Mouse (Mus musculus) ES-E14 (cell line): ENCODE data around the gene Samd4.

Experiments used
- HCFC1 ChIP-seq: IDR thresholded peaks from 2 replicates; pipeline ENCODE4 v1.6.1; 2012; ENCODE audit warnings: low read length, inconsistent platforms, borderline replicate concordance; ENCODE audit not compliant: insufficient read depth
- MAFK ChIP-seq: IDR thresholded peaks from 2 replicates; pipeline ENCODE4 v1.6.1; 2014; ENCODE audit warnings: mild to moderate bottlenecking, low read depth, low read length, inconsistent platforms; ENCODE audit not compliant: insufficient read depth
- ZNF384 ChIP-seq: IDR thresholded peaks from 2 replicates; pipeline ENCODE4 v1.6.1; 2012; ENCODE audit warnings: low read depth, low read length, inconsistent platforms

- TF ChIP-seq HCFC1 (no peak), MAFK (no peak), ZNF384 (no peak)
Measured at GRCm38 (mm10) chr14:47093355-47093792, 210.7 kb downstream of the Samd4 start.
